In the genomic region with DNA sequence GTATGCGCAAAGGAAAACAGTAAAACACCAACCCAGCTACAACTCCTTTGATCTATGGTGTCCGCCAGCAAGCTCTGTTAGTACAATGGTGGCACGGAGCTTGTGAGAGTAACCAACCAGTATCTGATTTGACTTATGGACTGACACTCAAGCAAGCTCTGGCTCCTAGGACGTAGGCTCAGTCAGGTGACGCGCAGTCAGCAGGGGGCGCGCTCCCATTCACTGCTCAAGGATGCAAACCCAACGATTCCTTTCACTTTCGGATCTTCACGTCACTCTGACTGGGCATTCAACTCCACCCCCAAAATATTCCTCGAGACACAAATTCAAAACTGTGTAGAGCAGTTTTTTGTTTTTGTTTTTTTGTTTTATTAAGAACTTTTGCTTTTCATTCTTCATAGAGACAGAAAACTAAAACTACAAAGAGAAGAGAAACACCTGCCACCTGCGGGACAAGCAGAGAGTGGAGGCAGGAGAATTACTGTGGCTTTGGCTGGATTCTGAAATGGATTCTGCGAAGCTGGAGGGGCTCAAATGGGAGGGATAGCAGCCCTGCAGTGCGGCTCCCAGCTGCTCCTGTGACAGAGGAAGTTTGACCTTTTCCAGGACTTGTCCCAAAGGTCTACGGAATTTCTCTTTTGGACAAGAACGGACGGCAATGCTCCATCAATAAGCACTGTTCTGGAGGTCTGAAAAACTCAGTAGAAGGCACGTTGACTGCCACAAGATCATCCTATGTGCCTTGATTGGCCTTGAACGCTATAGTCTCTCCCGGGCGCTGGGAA, we compare ENCODE assay signal across 8 mouse cellular contexts. TPM values are rescaled to one million over a fixed set of nuclear protein-coding genes. Genes with fewer than 3 reads are reported as not detected.
DNase-seq lines count a peak whose midpoint lies in the region; ATAC-seq and TF ChIP-seq lines count a peak whose summit lies in the region.

No protein-coding gene starts in this region.

- TF ChIP-seq CTCF in MEL (IDR thresholded peaks at IDR 0.05 in 2 of 3, conservative IDR thresholded peaks at IDR 0.05 in 1 of 3; ENCODE audit: control insufficient read depth in 1 of 3, insufficient read depth in 1 of 3, low read depth in 2 of 3, low read length in 3 of 3, poor library complexity in 1 of 3, severe bottlenecking in 1 of 3) = peak; percentile 77 to 93 (median 89)
- TF ChIP-seq CTCF in testis, adult 2 months (IDR thresholded peaks at IDR 0.05; ENCODE audit: control insufficient read depth, insufficient read depth, insufficient replicate concordance, low read depth, low read length) = peak; percentile 79; the same call in 1 of the 2 replicates

- peak overlapping the region; percentile 33 for H3K4me2 ChIP-seq in forebrain, embryonic 15.5 days (replicated peaks)
- peak overlapping the region; percentile 26; the same call in 1 of the 2 replicates for H3K4me2 ChIP-seq in neural tube, embryonic 14.5 days (ENCODE audit: low read depth, low read length)

- TF ChIP-seq RAD21 in MEL (IDR thresholded peaks at IDR 0.05; ENCODE audit: low read depth, low read length) = peak; percentile 42

- no peak for TF ChIP-seq POLR2A in MEL (IDR thresholded peaks at IDR 0.05; ENCODE audit: control insufficient read depth in 1 of 2, insufficient read depth in 1 of 2, low read depth in 1 of 2, low read length in 2 of 2, poor library complexity in 1 of 2)
- TF ChIP-seq POLR2A in testis, adult 2 months (IDR thresholded peaks at IDR 0.05; ENCODE audit: control insufficient read depth, low read depth, low read length) = no peak

- no peak; a peak in 1 of 4 replicates for TF ChIP-seq EP300 in MEL (IDR thresholded peaks at IDR 0.05; ENCODE audit: low read depth in 1 of 2, low read length in 2 of 2)

- peaks cover 0 to 2% of the 10 kb centered on the region in 2 experiments; a peak in 2 of 4 replicates for H3K36me3 ChIP-seq in MEL (ENCODE audit: control insufficient read depth in 1 of 2, insufficient read depth in 2 of 2, low read length in 2 of 2)
- no peaks in the 10 kb centered on the region for H3K36me3 ChIP-seq in forebrain, embryonic 15.5 days
- H3K36me3 ChIP-seq in neural tube, embryonic 14.5 days (ENCODE audit: control insufficient read depth, insufficient read depth, low read length) = no peaks in the 10 kb centered on the region
- H3K36me3 ChIP-seq in testis, adult 2 months (ENCODE audit: control insufficient read depth, insufficient read depth, low read length) = no peaks in the 10 kb centered on the region

- H3K4me1 ChIP-seq in MEL (ENCODE audit: control insufficient read depth in 1 of 2, insufficient read depth in 2 of 2, low read length in 2 of 2) = peaks cover 2 to 3% of the 10 kb centered on the region in 2 experiments; a peak in 1 of 4 replicates
- no peaks in the 10 kb centered on the region for H3K4me1 ChIP-seq in forebrain, embryonic 15.5 days
- no peaks in the 10 kb centered on the region for H3K4me1 ChIP-seq in neural tube, embryonic 14.5 days (ENCODE audit: control insufficient read depth, insufficient read depth, low read length)
- no peaks in the 10 kb centered on the region for H3K4me1 ChIP-seq in testis, adult 2 months (ENCODE audit: control insufficient read depth, insufficient read depth, low read length)

- no peak overlapping the region for H3K27ac ChIP-seq in MEL (ENCODE audit: control insufficient read depth, low read depth, low read length)
- H3K27ac ChIP-seq in forebrain, embryonic 15.5 days (replicated peaks) = no peak overlapping the region
- no peak overlapping the region for H3K27ac ChIP-seq in neural tube, embryonic 14.5 days (ENCODE audit: low read depth, low read length)
- no peak overlapping the region for H3K27ac ChIP-seq in testis, adult 2 months (ENCODE audit: control insufficient read depth, insufficient read depth, low read depth, low read length)

- DNase-seq in MEL (ENCODE audit: low read depth, low spot score) = peak; percentile 94
- peak; percentile 38 for DNase-seq in cerebellum, adult 11-12 months
- DNase-seq in heart, postnatal 25 days (ENCODE audit: low spot score) = peak; percentile 54
- DNase-seq in layer of hippocampus, adult 11-12 months (ENCODE audit: low spot score) = peak; percentile 76
- DNase-seq in lung, adult 18-20 months = peak; percentile 81 to 84

- H3K9me3 ChIP-seq in MEL (replicated peaks; ENCODE audit: insufficient read depth, low read length) = no peaks in the 10 kb centered on the region
- H3K9me3 ChIP-seq in forebrain, embryonic 15.5 days = no peaks in the 10 kb centered on the region
- H3K9me3 ChIP-seq in neural tube, embryonic 14.5 days (ENCODE audit: control insufficient read depth, low read length) = no peaks in the 10 kb centered on the region

- H3K27me3 ChIP-seq in MEL (ENCODE audit: control insufficient read depth in 1 of 2, insufficient read depth in 2 of 2, low read length in 2 of 2) = peaks cover 0 to 2% of the 10 kb centered on the region in 2 experiments; a peak in 2 of 4 replicates
- H3K27me3 ChIP-seq in forebrain, embryonic 15.5 days = no peaks in the 10 kb centered on the region; the same call in 1 of the 2 replicates
- H3K27me3 ChIP-seq in neural tube, embryonic 14.5 days (ENCODE audit: control insufficient read depth, insufficient read depth, low read length) = no peaks in the 10 kb centered on the region
- no peaks in the 10 kb centered on the region for H3K27me3 ChIP-seq in testis, adult 2 months (ENCODE audit: control insufficient read depth, insufficient read depth, low read length)

- intact Hi-C loops in heart, postnatal 25 days (cut with DNase I) = no loop called here

- H3K9ac ChIP-seq in MEL (ENCODE audit: control insufficient read depth, low read depth, low read length, poor library complexity, severe bottlenecking) = peak overlapping the region; percentile 35
- H3K9ac ChIP-seq in forebrain, embryonic 15.5 days (replicated peaks) = no peak overlapping the region
- no peak overlapping the region for H3K9ac ChIP-seq in neural tube, embryonic 14.5 days (replicated peaks; ENCODE audit: low read depth, low read length)

- H3K79me2 ChIP-seq in MEL (ENCODE audit: control insufficient read depth, insufficient read depth, low read length, poor library complexity) = no peaks in the 10 kb centered on the region

- H3K4me3 ChIP-seq in MEL (ENCODE audit: control insufficient read depth in 1 of 2, insufficient read depth in 1 of 2, low read depth in 2 of 2, low read length in 2 of 2) = peak overlapping the region; percentile 67 to 91
- peak overlapping the region; percentile 15; the same call in 1 of the 2 replicates for H3K4me3 ChIP-seq in forebrain, embryonic 15.5 days
- H3K4me3 ChIP-seq in neural tube, embryonic 14.5 days (ENCODE audit: low read depth, low read length) = peak overlapping the region; percentile 10; the same call in 1 of the 2 replicates
- no peak overlapping the region; the same call in 1 of the 2 replicates for H3K4me3 ChIP-seq in testis, adult 2 months (ENCODE audit: control insufficient read depth, low read depth, low read length)

- ATAC-seq in forebrain, embryonic 15.5 days (replicated peaks) = peak; percentile 70; the same call in 1 of the 2 replicates
- ATAC-seq in neural tube, embryonic 14.5 days (ENCODE audit: low read depth) = peak; percentile 44; the same call in 1 of the 2 replicates

- 33% methylated on average over 22 of the region's 22 CpGs for WGBS in forebrain, embryonic 15.5 days
- 35% methylated on average over 22 of the region's 22 CpGs for WGBS in neural tube, embryonic 14.5 days

TF ChIP-seq in MEL, 35 proteins besides CTCF, POLR2A, EP300 and RAD21 (continues in another document):
- no peak for TF ChIP-seq POLR2AphosphoS5 (IDR thresholded peaks at IDR 0.05; ENCODE audit: borderline replicate concordance, low read depth, low read length)
- TF ChIP-seq UBTF (IDR thresholded peaks at IDR 0.05; ENCODE audit: borderline replicate concordance, insufficient read depth, low read depth, low read length) = no peak

RNA-seq across cellular contexts. Expression of a gene that starts 7.7 kb away (rescaled TPM):
- total RNA-seq in MEL (2012; rRNA removed) = not detected in 2 replicates
- polyA plus RNA-seq in MEL (2012; ENCODE audit: insufficient read depth in 1 of 2, insufficient read length in 2 of 2, low read depth in 1 of 2, low replicate concordance in 2 of 2, missing spikeins in 1 of 2) = not detected
- polyA plus RNA-seq in forebrain, embryonic 15.5 days (2015; fragmentation: Nextera tagmentation; extraction: Ambion mirVana) = not detected in 2 replicates
- not detected for total RNA-seq in heart, postnatal 25 days (2021)
- polyA plus RNA-seq in neural tube, embryonic 14.5 days (2014; fragmentation: Nextera tagmentation; extraction: Ambion mirVana) = not detected in 2 replicates
- not detected in 2 replicates for polyA plus RNA-seq in testis, adult 2 months (2012; rRNA removed)

RNA-seq across cellular contexts. Expression of a gene that starts 21.2 kb away (rescaled TPM):
- not detected in 2 replicates for total RNA-seq in MEL (2012; rRNA removed)
- polyA plus RNA-seq in MEL (2012; ENCODE audit: insufficient read depth in 1 of 2, insufficient read length in 2 of 2, low read depth in 1 of 2, low replicate concordance in 2 of 2, missing spikeins in 1 of 2) = not detected
- polyA plus RNA-seq in forebrain, embryonic 15.5 days (2015; fragmentation: Nextera tagmentation; extraction: Ambion mirVana) = not detected in 2 replicates
- not detected for total RNA-seq in heart, postnatal 25 days (2021)
- polyA plus RNA-seq in neural tube, embryonic 14.5 days (2014; fragmentation: Nextera tagmentation; extraction: Ambion mirVana) = not detected in 2 replicates
- not detected in 2 replicates for polyA plus RNA-seq in testis, adult 2 months (2012; rRNA removed)

RNA-seq across cellular contexts. Expression of a gene that starts 27.8 kb away (rescaled TPM):
- total RNA-seq in MEL (2012; rRNA removed) = not detected in 2 replicates
- not detected for polyA plus RNA-seq in MEL (2012; ENCODE audit: insufficient read depth in 1 of 2, insufficient read length in 2 of 2, low read depth in 1 of 2, low replicate concordance in 2 of 2, missing spikeins in 1 of 2)
- polyA plus RNA-seq in forebrain, embryonic 15.5 days (2015; fragmentation: Nextera tagmentation; extraction: Ambion mirVana) = not detected in 2 replicates
- total RNA-seq in heart, postnatal 25 days (2021) = not detected
- polyA plus RNA-seq in neural tube, embryonic 14.5 days (2014; fragmentation: Nextera tagmentation; extraction: Ambion mirVana) = not detected in 2 replicates
- polyA plus RNA-seq in testis, adult 2 months (2012; rRNA removed) = not detected in 2 replicates

RNA-seq across cellular contexts. Expression of a gene that starts 41.8 kb away (rescaled TPM):
- total RNA-seq in MEL (2012; rRNA removed) = not detected in 2 replicates
- polyA plus RNA-seq in MEL (2012; ENCODE audit: insufficient read depth in 1 of 2, insufficient read length in 2 of 2, low read depth in 1 of 2, low replicate concordance in 2 of 2, missing spikeins in 1 of 2) = not detected
- not detected in 2 replicates for polyA plus RNA-seq in forebrain, embryonic 15.5 days (2015; fragmentation: Nextera tagmentation; extraction: Ambion mirVana)
- total RNA-seq in heart, postnatal 25 days (2021) = not detected
- polyA plus RNA-seq in neural tube, embryonic 14.5 days (2014; fragmentation: Nextera tagmentation; extraction: Ambion mirVana) = not detected in 2 replicates
- not detected in 2 replicates for polyA plus RNA-seq in testis, adult 2 months (2012; rRNA removed)

RNA-seq across cellular contexts. Expression of a gene that starts 52.8 kb away (rescaled TPM):
- not detected in 2 replicates for total RNA-seq in MEL (2012; rRNA removed)
- not detected for polyA plus RNA-seq in MEL (2012; ENCODE audit: insufficient read depth in 1 of 2, insufficient read length in 2 of 2, low read depth in 1 of 2, low replicate concordance in 2 of 2, missing spikeins in 1 of 2)
- not detected in 2 replicates for polyA plus RNA-seq in forebrain, embryonic 15.5 days (2015; fragmentation: Nextera tagmentation; extraction: Ambion mirVana)
- total RNA-seq in heart, postnatal 25 days (2021) = not detected
- polyA plus RNA-seq in neural tube, embryonic 14.5 days (2014; fragmentation: Nextera tagmentation; extraction: Ambion mirVana) = not detected in 2 replicates
- polyA plus RNA-seq in testis, adult 2 months (2012; rRNA removed) = not detected in 2 replicates

Comparison
In these comparisons a context has a peak if more than half of its experiments do, and no peak if none do; other contexts are left out.
1. DNase-seq: peak in every context shown above with its lines; median percentile 94 in MEL; 82 in lung, adult 18-20 months; 76 in layer of hippocampus, adult 11-12 months; 54 in heart, postnatal 25 days; 38 in cerebellum, adult 11-12 months.